Mouse (Mus musculus) left cerebral cortex, postnatal 25 days (tissue): ENCODE measurements around the gene Casc3. TPM values are rescaled to one million over a fixed set of nuclear protein-coding genes. Genes with fewer than 3 reads are reported as not detected.
"Not testable (repeated sequence)": the region's sequence is repeated elsewhere in the genome, so short reads cannot be mapped to it uniquely, and the experiment has no call there.

Experiments used
- DNase-seq, 2 experiments: peaks; one replicate each; pipeline ENCODE4 v3.0.0; 2022; ENCODE audit warnings: low spot score in 2 of 2, mixed read lengths in 1 of 2
- intact Hi-C: fragments of 180-260 bp; cut with DNase I; formaldehyde crosslinking; loops from one replicate; pipeline ENCODE4 v1.15.1; 2025
- total RNA-seq, 2 experiments: library from RNA; stranded (reverse); gene quantifications; 2 replicates each; pipeline ENCODE4 v1.2.3; 2021

Casc3 gene
- total RNA-seq, 2 experiments from 2014 or later, result 53.9 to 54.7 TPM

DNA sequence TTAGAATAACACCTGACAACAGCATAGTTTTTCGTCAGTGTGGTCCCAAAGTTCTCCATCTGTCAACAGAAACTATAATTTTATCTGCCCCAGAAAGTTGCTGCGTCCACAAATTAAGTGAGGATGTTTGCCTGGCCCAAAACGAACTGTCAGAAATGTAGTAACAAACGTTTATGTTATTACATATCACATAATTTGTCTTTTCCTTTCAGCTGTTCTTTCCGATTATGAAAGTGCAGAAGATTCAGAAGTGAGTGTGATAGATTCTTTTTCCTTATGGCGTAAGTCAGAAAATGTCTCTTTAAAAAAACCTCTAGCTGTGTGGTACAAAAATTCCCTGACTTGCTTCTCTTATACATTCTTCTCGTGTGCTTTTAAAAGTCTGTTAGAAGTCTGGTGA lies 6.0 kb downstream of the Casc3 start:
- intact Hi-C loops, result no loop called here

DNA sequence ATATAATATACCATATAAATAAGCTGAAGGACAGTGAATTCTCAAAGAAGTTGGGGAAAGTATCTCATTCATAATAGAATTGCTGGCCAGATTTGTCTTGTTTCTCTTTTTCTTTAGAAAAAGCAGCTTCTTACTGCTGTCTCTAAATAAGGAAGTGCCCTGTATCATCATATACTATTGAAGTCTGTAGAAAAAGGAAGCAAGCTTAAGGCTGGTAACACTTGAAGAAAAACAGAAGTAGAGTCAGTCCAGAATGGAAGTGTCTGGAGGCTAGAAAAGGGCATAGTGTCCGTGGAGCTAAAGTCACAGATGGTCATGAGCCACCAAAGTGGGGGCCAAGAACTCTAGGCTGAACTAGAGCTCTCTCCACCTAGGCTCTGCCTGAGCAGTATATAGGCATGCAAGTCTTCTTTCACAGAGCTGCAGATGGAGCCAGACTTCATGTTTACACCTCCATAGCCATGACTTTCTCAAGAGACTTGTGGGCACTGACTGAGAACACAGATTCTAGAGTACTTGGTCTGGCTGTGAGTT lies 12.1 kb downstream of the Casc3 start:
- intact Hi-C loops, result no loop called here
- DNase-seq, result no peak

More for the DNA sequence above, 6.0 kb downstream of the Casc3 start:
- DNase-seq, result no peak

DNA sequence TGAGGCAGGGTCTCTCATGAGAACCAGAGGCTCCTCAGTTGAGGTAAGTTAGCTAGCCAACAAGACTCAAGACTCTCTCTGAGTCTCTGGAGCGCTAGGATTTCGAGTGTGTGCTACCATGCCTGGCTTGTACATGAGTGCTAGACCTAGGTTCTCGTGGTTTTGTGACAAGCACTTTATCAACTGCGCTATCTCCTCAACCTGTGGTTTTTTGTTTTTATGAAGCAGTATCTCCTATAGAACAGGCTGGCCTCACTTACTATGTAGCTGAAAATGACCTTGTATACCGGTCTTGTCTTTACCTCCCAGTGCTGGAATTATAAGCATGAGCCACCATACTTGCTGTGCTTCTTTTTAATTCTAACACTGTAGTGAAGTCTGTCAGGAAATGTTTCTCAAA lies 16.3 kb downstream of the Casc3 start:
- no peak for DNase-seq
- intact Hi-C loops, result no loop called here

DNA sequence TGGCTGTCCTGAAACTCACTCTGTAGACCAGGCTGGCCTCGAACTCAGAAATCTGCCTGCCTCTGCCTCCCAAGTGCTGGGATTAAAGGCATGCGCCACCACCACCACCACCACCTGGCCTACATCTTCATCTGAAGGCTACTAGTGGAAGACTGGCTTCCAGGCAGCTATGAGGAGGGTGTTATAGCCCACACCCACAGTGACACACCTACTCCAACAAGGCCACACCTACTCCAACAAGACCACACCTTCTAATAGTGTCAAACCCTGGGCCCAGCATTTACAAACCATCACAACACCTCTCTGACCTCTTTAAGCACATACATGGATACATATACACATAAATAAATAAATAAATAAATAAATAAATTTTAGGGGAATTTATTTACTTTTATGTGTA lies 21.4 kb downstream of the Casc3 start:
- not testable (repeated sequence) for DNase-seq
- intact Hi-C loops, result loop anchor here (5.0 kb wide), 1 partner anchor 124 kb away; the partner anchor contains the start of gene Csf3

DNA sequence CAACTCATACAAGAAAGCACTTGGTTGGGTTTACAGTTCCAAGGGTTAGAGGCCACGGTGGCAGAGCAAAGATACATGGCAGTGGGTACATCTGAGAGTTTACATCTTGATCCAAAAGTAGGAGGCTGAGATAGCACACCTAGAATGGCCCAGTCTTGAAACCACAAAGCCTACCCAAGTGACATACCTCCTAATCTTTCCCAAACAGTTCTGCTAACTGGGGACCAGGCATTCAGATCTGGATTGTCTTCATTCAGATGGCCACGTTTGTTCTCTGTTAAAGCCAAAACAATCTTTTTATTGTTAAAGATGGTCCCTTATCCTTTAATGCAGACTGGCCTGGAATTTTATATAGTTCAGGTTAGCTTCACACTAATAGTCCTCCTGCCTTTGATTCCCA lies 23.2 kb downstream of the Casc3 start:
- intact Hi-C loops, result loop anchor here (5.0 kb wide), 1 partner anchor 126 kb away; the partner anchor contains the start of gene Csf3

GRCm38 (mm10) chr11:98829091-98829775 lies 24.5 kb downstream of the Casc3 start:
- intact Hi-C loops, result loop anchor here (5.0 kb wide), 1 partner anchor 127 kb away; the partner anchor contains the start of gene Csf3
- peak in 1 of 2 experiments; percentile 48 for DNase-seq

More for the DNA sequence above, 23.2 kb downstream of the Casc3 start:
- no peak for DNase-seq

- DNase-seq, result no peak
- intact Hi-C loops, result loop anchor here (5.0 kb wide), 1 partner anchor 128 kb away; the partner anchor contains the start of gene Csf3
Measured at GRCm38 (mm10) chr11:98829875-98830274, 25.2 kb downstream of the Casc3 start.

DNA sequence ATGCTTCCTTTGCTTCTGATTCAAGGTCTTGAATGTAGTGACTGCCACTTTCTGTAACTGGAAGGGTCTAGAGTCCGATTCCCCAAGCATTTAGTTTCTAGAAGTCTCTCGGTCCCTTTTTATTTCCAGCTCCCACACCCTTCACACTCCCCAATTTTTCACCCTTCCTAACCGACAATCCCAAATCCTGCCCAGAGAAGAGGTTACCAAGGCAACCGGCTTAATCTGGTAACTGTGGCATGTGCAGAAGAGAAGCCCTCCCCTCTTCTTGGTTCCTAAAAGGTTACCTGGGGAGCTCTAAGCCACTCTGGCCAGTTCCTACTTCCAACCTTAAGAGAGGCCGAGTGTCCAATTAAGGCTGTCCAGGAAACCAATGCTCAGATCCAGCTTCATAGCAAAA lies 30.6 kb downstream of the Casc3 start:
- intact Hi-C loops, result loop anchor here (5.0 kb wide), 1 partner anchor 138 kb away; no protein-coding TSS in a partner anchor
- DNase-seq, result peak; percentile 47 to 75

DNA sequence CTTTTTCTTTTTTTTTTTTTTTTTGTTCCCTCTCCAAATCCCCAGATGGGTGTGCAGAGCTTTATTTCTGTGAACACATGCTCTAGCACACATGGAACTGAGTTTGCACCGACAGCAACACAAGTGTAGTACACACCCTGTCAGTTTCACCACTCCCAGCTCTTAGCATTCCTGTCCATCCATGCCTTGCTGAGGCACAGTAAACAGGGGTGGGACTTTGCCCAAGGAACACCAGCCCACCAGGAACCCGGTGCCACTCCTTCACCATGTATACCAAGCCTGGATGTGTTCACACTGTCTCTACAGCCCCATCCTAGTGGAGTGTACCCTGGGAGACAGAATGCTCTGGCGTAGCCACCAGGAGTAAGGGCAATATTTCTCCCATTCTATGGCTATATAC lies 31.0 kb downstream of the Casc3 start:
- peak in 1 of 2 experiments; percentile 55 for DNase-seq
- intact Hi-C loops, result loop anchor here (5.0 kb wide), 1 partner anchor 138 kb away; no protein-coding TSS in a partner anchor

- intact Hi-C loops, result loop anchor here (5.0 kb wide), 1 partner anchor 139 kb away; no protein-coding TSS in a partner anchor
- DNase-seq, result no peak
Measured at GRCm38 (mm10) chr11:98836128-98836527, 31.4 kb downstream of the Casc3 start.

GRCm38 (mm10) chr11:98836651-98837141 lies 32.0 kb downstream of the Casc3 start, which contains the start of gene Rapgefl1:
TSS of gene Rapgefl1 (plus strand) at chr11:98836785.
- intact Hi-C loops, result loop anchor here (5.0 kb wide), 1 partner anchor 139 kb away; no protein-coding TSS in a partner anchor
- DNase-seq, result peak; percentile 84 to 85

- intact Hi-C loops, result loop anchor here (5.0 kb wide), 1 partner anchor 140 kb away; no protein-coding TSS in a partner anchor
- DNase-seq, result no peak
Measured at GRCm38 (mm10) chr11:98837231-98837704, 32.6 kb downstream of the Casc3 start.

- intact Hi-C loops, result loop anchor here (5.0 kb wide), 1 partner anchor 141 kb away; no protein-coding TSS in a partner anchor
- peak in 1 of 2 experiments; percentile 58 for DNase-seq
Measured at GRCm38 (mm10) chr11:98837917-98838316, 33.2 kb downstream of the Casc3 start.

DNA sequence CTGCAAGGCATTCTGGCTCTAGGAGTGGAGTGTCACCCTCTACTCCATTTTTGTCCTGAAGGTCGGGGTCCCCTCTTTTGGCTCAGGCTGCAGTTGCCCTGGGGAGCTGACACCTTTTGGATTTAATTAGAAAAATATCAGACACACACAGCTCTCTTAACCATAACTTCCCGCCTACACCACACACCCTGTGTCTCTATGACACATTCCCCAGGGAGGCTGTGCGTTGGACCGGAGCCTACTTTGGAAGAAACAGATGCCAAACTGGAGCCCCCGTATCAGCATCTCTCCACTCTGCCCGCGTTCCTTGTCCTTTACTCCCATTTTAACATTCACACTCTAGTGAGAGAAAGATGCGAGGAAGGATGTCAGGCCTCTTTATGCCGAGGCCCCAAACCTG lies 33.8 kb downstream of the Casc3 start:
- peak; percentile 67 to 92 for DNase-seq
- intact Hi-C loops, result loop anchor here (5.0 kb wide), 1 partner anchor 141 kb away; no protein-coding TSS in a partner anchor

DNA sequence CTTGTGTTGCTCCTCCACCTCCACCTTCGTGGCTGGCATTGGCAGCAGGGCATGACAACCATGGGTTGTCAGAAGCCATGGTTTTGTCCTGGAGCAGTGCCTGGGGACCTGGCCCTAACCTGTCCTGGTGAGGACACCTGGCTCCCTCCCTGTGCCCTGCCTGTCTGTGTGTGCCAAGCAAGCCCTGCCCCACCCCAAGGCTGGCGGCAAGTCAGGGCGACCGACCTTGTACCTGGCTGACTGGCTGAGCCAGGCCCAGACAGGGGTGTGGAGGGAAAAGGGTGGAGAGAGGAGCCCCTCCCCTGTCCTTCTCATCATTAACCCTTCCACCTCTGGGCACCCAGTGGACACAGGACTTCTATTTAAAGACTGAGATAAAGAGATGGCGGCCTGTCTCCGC lies 34.7 kb downstream of the Casc3 start:
- intact Hi-C loops, result loop anchor here (5.0 kb wide), 1 partner anchor 142 kb away; no protein-coding TSS in a partner anchor

GRCm38 (mm10) chr11:98839897-98840296 lies 35.2 kb downstream of the Casc3 start:
- intact Hi-C loops, result loop anchor here (5.0 kb wide), 1 partner anchor 143 kb away; no protein-coding TSS in a partner anchor

More for the DNA sequence above, 34.7 kb downstream of the Casc3 start:
- DNase-seq, result no peak

DNA sequence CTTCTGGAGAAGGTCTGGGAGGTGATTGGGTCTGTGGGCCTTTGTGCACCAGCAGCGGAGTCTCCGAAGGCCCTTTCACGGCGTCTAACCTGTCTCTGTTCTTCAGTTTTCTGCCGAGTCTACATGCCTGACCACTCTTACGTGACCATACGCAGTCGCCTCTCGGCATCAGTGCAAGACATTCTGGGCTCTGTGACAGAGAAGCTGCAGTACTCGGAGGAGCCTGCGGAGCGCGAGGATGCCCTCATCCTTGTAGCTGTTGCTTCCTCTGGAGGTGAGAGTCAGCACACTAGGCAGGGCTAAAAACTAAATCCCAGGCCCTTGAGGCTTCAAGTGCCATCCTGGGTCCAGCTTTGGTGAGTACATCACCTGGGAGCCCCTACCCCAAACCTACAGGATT lies 41.3 kb downstream of the Casc3 start:
- DNase-seq, result no peak
- intact Hi-C loops, result no loop called here

More at GRCm38 (mm10) chr11:98839897-98840296, 35.2 kb downstream of the Casc3 start:
- no peak for DNase-seq

GRCm38 (mm10) chr11:98846865-98847604 lies 42.3 kb downstream of the Casc3 start:
- no peak for DNase-seq
- intact Hi-C loops, result no loop called here

GRCm38 (mm10) chr11:98849196-98849894 lies 44.6 kb downstream of the Casc3 start:
- no peak for DNase-seq
- intact Hi-C loops, result no loop called here
